Mouse (Mus musculus) gastrocnemius, postnatal 4 days (tissue): ENCODE measurements around the gene Rgs14. TPM values are rescaled to one million over a fixed set of nuclear protein-coding genes. Genes with fewer than 3 reads are reported as not detected.

Source experiments
- DNase-seq, 2 experiments: peaks; one replicate each; pipeline ENCODE4 v3.0.0; 2021 to 2022; ENCODE audit warnings: low spot score in 2 of 2, mixed read lengths in 2 of 2
- long read RNA-seq, 2 experiments: library from polyadenylated mRNA; stranded (forward); transcript quantifications; one replicate each; pipeline ENCODE4 v2.0.0; 2021
- total RNA-seq, 2 experiments: library from RNA; stranded (reverse); gene quantifications; 2 replicates each; pipeline ENCODE4 v1.2.3; 2021

Rgs14 gene
- 1 to 10 TPM in 1 of 2 experiments, under 1 TPM in 1; 0.88 to 1.1 TPM for total RNA-seq
- long read RNA-seq, experiment 1, partial matches to known transcripts, result 0 of 1 reads
- long read RNA-seq, experiment 1, other reads (novel, unspliced or antisense), result 1 of 1 reads
- long read RNA-seq, experiment 2, result 0 reads

DNA sequence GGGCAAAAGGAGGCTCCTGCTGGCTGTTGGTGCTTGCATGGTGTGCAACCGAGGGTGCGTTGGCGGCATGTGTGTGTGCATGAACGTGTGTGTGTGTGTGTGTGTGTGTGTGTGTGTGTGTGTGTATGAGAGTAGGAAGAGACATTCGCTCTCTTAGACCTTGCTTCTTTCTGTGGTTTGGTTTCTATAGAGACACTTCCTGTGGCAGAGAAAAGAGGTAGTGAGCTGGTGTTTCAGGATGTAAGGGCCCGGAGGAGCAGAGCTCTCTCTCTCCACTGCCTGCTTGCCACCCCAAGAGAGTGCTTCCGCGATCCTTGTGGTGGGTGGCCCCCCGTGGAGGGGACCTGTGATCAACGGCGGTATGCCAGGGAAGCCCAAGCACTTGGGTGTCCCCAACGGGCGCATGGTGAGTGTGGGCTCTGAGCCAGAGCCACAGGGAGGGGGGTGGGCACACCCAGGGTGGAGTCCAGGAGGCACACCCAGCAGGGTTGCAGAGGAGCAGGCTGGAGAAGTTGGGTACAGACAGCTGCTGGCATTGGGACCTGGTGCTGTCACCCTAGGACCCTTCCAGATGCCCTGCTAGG, at the start of gene Rgs14:
TSS of gene Rgs14 (plus strand) at position 202 of the 584 bp plus-strand sequence.
- no peak for DNase-seq

DNA sequence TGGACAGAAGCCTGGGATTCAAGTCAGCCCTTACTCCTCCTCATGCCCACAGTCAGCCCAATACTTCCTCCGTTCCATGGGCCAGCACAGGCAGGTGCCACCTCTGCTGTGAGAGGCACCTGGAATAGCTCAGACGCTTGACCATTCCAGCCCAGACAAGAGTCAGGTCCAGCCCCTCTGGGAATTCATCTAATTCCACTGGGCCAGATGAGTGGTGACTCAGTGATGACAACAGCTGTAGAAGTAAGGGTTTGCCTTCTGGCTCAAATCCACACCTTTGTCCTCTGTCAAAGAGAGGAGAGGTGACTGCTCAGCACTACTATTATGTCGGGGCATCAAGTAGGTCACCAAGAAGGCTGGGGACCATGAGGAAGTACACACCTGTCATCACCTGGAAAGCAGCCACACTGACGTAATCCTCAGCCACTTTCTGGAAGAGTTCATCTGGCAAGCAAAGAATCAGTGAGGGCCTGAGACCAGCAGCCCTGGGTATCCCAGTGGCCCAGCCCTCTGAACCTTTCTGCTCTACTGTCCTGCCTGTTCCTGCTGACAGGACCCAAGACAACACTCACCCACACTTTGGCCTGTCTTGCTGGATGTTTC, 49.5 kb upstream of the Rgs14 start, which contains the start of gene Prelid1:
TSS of gene Prelid1 (plus strand) at position 570 of the 603 bp plus-strand sequence.
- no peak for DNase-seq

DNA sequence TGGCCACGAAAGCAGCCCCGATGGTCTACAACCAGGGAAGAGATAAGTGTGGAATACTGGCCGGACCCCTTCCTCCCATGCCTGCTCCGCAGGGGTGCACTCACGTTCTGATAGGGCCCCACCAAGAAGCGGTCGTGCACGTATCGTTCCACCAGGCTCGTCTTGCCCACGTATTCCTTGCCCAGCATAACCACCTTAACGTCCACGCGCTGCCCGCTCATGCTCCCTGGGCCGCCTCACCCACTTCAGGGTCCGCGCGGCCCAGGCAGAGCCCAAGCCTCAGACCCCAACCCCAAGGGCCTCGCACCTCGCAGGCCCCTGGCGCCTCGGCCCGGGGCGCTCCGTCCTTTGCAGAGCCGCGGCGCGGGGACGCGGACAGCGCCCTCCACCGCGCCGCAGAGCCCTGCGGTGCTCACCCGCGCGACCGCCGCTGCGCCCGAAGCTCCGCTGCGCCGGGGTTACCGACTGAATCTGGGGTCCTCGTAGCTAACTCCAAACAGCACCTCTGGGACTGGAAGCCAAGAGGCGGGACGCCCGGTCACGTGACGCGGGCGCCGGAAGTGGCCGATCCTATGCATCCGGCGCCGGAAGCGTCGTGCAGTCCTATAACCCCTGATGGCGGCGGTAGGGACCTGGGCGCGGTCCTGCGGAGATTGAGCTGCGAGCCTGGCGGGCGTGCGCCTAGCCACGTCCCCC, 48.0 kb upstream of the Rgs14 start, which contains the start of gene Rab24:
TSS of gene Rab24 (minus strand) at position 513 of the 696 bp plus-strand sequence.
- peak; percentile 84 to 90 for DNase-seq

DNA sequence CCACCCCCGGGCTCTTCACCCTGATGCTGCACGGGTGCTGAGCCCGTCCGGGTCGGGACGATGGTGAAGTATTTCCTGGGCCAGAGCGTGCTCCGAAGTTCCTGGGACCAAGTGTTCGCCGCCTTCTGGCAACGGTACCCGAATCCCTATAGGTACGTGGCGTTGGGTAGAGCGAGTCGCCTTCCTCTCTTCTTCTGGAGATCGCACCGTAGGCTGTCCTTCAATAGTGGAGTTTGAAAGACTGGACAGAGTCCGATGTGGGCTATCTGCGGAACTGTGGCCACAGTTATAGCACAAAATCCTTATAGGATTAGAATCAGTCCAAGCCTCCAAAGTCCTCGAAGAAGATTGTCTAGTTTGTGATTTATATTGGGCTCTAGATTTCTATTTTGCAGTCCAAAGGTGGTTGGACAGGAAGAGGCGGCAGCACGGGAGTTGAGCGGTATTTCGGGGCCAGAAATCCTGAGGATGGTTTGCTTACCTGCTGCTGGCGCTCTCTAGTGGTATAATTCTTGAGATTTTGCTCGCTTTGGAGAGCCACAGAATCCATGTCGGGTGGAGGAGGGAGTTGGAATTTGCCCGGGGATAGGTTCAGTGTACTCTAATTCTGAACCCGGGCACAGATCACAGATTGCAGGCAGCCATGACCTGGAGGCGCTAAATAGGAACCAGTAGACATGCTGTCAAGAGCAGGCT, 47.3 kb upstream of the Rgs14 start:
- no peak for DNase-seq

DNA sequence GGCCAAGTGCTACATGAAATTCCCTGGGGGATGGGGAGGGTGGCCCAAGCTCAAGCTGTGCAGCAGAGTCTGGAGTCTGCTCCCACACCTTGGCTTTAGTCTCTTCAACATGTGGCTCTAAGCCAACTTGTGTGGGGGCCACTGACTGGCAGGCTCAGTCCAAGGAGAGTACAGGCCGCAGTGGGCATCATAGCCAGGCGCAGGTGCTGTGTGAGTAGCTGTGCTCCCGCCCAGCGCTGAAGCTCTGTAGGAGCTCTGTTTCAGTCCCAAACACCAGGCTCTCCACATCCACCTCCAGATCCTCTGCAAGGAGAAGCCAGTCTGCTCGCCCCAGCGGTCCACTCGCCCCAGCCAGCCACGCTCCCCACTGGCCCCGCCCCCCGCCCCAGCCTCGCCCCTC, 43.9 kb upstream of the Rgs14 start:
- DNase-seq, result no peak

DNA sequence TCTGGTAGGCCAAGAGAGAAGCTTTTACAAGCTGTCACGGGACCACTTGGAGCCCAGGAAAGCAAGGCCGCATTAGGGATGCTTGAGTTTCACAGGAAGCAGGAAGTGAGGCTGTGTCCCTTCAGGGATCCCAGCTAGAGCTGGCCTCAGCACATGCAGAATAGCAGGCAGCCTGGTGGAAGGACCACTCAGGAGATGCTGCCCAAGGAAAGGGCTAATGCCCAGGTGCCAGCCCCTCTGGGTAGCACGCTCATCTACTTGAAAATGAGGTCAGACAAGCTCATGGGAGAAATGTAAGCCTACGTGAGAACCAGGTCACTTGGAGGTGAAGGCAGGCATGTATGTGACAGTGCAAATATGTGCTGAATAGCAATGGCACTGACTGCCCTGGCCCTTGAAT, 42.4 kb upstream of the Rgs14 start:
- no peak for DNase-seq

DNA sequence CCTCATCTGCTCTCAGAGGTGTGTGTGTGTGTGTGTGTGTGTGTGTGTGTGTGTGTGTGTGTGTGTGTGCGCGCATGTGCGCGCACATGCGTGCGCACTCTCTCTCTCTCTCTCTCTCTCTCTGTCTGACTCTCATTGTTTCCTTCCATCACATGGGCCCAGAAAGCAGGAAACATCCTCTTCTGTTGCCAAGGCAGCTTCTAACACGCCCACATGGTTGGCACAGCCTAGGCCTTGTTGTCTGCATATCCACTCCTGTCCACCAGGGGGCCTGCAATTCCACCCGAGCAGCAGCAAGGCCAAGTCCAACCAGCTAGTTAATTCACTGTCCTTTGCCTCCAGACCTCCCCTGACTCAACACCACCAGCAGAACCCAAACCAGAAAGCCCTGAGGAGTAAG, 41.9 kb upstream of the Rgs14 start:
- DNase-seq, result peak; percentile 67 to 81

DNA sequence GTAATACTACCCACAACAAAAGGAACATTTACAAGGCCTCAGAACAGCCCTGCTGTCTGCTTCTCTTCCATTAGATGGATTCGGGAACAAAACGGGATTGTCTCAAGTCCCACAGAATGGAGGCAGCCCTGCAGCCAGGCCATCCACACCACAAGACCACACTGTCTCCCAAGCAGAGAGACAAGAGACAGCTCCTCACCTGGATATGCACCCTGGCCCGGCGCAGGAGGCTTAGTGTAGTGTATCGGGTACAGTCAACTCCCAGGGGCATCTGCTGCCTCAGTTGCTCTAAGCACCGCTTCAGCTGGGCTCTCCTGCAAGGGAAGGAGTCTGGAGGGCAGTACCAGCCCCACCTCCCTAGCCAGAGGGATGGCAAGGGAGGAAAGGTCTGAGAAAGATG, 41.4 kb upstream of the Rgs14 start:
- DNase-seq, result no peak

DNA sequence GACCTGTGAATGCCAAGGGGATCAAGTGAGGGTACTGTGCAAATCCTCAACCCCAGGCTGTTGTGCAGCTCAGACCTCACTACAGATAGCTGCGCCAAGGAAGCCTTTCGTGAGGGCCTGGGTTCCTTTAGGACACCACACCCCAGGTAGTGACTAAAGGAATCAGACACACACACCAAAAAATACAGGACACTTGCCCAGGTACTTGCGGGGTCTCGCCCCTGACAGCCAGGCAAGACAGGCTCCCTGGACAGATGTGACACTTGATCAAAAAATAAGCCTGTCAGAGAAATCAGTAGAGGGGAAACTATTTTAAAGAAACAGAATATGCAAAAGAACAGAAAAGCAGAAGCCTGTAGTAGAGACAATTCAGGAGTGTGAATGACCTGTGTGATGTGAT, 40.9 kb upstream of the Rgs14 start:
- no peak for DNase-seq

DNA sequence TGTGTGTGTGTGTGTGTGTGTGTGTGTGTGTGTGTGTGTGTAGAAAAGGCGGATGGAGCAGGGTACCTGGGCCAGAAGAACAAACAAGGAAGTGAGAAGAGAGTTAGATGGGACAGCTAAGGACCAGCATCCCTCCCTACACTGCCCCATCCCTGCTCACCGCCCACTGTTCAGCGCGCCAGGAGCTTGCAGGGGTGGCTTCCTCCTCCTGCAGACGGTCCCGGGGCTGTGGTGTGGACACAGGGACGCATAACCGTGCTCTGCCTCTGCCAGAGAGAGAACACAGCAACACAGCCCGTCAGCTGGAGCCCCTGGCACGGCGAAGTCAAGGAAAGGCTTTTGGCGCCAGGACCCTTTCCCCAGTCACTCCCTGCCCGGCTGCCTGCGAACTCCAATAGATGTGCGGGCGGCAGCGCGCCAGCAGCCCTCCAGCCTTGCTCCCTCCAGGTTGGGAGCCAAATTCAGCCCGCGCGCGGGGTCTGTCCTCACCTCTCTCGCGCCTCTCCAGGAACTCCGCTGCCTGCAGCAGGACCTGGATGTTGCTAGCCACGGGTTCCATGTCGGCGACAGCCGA, 40.3 kb upstream of the Rgs14 start:
- peak in 1 of 2 experiments; percentile 63 for DNase-seq

DNA sequence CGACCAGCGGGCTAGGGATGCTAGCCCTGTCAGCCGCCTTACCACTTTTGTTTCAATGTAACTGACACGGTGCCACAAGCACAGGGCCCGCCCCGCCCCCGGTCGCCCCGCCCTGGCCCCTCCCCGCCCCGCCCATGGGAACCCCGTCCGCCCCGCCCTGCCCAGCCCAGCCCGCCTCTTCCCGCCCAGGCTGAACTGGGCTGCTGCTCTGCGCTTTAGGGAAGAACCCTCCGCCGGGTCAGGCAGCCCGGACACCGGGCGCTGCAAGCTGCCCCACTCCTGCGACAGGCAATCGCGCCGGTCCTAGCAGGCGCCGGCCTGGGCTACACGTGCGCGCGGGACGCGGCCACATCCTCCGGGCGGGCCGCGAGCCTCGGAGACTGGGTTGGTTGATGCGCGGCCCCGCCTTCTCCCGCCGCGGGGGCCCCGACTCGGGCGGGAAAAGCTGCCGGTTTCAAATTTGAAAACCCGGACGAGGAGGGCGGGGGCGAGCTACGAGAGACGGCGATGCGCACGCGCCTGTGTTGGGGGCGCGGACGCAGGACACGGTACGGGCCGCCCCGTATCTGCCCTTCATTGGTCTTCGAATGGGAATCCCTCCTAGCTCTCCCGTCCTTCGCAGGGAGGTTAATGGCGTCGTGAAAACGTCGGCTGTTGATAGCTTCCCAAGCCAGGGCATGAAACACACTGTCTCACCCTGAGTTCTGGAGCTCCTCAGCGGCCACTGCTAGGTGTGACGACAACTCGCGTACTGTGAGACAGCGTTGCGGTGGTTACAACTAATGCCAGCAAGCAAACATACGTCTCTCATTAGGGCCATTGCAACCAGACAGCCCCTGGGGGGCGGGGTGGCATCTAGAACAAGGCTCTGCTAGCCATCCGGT, 39.6 kb upstream of the Rgs14 start, which contains the start of gene Mxd3:
TSS of gene Mxd3 (minus strand) at position 141 of the 884 bp plus-strand sequence.
- DNase-seq, result peak; percentile 75 to 88

DNA sequence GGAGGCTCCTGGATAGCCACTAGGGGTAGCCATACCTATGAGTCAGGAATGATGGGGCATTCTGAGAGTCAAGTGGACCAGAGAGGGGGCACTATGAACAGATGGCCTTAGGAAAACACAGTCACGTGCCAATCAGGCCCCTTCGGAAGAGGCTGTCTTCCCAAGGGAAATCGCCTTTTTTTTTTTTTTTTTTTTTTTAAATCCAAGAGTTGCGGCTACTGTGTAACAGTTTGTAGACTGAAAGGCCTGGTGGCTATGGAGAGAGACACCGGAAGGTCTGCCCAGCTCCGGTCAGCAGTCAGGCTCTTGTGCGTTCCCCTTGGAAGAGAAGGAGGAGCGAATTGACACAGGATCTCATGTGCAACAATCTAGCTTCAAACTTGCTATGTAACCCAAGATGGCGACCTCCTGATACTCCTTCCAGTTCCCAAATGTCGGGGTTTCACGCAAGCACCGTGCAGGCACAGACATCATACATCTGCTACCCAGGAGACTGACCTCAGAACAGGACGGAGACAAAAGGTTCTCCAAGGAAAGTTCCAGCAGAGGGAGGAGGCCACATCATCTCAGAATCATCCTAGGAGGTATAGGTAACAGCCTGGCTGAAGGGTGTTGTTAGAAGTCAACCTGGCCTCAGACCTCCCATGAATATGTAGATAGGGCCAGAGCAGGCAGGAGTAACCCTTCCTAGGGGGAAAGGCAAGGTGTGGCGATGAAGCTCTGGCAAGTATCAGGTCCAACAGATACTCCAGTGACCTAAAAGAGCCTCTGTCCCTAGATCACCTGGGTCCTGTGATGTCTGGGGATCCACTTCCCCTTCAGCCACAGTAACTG, 38.7 kb upstream of the Rgs14 start:
- DNase-seq, result no peak

DNA sequence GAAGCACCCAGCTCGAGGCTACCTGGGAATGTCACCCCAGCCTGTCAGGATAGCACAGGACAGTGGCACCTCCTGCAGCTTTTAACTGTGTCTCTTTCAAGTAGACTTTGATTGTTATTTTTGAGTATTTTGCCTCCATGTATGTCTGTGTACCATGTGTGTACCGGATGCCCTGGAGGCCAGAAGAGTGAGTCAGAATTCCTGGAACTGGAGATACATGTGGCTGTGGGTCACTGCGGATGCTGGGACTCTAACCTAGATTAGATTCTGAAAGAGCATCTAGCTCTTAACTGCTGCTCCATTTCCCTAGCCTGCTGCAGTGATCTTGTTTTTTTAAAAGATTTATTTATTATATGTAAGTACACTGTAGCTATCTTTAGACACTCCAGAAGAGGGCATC, 37.2 kb upstream of the Rgs14 start:
- no peak for DNase-seq

DNA sequence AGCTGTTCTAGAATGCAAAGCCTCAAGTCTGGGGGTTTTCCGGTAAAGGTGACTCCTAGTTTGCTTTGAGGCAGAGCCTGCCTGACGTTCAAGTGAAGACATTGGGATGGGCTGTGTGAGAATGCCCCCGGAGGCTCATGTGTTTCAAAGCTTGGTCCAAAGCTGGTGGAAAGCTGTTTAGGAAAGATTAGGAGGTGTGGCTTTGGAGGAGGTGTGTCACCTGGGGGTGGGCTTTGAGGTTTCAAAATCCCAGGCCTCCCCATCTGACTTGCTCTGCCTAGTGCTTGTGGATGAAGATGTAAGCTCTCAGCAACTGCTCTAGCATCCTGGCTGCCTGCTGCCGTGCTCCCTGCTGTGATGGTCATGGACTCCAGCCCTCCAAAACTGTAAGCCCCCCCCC, 33.8 kb upstream of the Rgs14 start:
- no peak for DNase-seq

DNA sequence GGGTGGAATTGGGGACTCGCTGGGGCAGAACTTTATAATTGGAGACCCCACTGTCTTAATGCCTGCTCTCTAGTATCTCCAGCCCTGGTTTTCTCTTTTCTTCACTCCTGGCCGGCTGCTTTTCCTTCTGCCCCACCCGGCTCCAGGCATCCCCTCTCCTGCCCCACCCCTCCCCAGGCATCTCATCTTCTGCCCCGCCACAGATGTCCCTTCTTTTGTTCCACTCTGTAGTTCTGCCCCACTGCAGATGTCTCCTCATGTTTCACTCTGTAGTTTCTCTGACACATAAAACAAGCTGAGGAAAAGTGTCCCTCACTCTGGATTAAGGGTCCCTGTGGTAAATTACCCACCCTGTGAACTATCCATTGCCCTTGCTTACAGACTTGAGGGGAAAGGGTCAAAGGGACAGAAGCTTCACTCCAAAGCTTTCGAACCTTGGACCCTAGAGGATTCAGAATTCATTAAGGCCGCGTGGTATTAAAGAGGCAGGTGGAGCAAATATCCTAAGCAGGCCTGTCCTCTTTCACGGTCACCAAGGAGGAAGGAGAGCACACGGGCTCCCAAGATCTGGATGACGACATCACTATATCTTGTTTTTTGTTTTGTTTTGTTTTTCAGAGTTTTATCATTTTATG, 32.1 kb upstream of the Rgs14 start:
- DNase-seq, result no peak

DNA sequence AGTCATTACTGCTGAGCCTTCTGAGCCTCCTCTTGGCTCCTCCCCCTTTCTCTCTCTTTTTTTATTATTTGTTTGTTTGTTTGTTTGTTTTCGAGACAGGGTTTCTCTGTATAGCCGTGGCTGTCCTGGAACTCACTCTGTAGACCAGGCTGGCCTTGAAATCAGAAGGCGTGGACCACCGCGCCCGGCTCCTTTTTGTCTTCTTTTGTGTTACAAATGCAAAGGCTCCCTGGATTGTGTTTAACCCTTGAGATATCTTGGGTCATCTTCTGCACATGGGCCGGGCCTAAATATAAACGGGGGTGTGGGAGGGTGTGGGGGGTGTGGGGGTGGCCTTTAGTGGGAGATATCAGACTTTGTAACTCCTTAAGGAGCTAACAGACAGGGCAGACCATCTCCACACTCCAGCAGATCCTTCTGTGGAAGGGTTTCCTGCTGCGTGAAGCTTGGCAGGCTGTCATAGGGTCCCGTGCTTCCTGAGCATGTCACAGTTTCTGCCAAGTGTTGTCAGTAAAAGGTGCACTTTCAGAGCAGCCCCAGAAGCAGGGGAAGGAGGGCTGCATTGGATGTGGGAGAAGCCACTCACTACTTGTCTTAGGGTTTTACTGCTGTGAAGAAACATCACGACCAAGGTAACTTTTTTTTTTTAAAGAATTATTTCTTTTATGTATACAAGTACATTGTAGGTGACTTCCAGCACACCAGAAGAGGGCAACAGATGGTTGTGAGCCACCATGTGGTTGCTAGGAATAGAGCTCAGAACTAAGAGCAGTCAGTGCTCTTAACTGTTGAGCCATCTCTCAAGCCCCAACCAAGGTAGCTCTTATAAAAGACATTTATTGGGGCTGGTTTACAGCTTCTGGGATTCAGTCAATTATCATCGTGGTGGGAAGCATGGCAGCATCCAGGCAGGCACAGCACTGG, 31.1 kb upstream of the Rgs14 start:
- DNase-seq, result no peak

DNA sequence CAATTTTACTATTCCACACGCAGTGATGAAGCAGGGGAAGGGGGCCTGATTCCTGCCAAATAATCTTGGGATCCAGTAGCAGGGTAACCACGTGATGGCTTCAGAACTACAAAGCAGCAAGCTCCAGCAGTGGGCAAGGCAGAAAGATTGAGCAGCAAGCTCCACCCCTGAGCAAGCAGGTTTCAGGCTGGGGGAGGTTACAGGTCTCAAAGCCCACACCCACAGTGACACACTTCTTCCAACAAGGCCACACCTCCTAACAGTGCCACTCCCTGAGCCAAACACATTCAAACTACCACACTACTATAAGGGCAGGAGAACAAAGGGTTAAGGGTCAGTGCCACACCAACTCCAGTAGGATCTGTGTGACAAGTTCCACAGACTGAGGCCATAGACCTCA, 30.3 kb upstream of the Rgs14 start:
- no peak for DNase-seq

DNA sequence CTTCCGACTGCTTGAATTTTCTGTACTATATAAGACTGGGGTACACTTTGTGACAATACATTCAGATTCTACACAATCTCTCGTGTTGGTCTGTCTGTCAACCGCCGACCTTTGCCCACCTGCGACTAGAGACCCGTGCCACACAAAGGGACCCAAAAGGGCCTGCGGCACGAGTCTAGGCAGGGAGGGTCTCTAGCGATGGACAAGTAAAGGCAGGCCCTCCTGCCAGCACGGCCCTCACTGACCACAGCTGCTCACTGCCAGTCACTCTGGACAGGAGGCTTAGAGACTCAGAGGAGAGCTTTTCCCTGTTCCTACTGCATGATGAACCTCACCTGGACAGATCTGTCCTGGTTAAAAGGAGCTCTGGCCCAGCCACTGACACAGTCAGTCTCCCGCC, 27.1 kb upstream of the Rgs14 start:
- DNase-seq, result no peak
